Mouse (Mus musculus): ENCODE data around the gene Tnfsf14. TPM values are rescaled to one million over a fixed set of nuclear protein-coding genes. Genes with fewer than 3 reads are reported as not detected.

Gene Tnfsf14
- total RNA-seq (2014; fragmentation: Nextera tagmentation) (1.0 and 1.2 TPM in 2 replicates), total RNA-seq (2017) (0.99 and 1.6 TPM in 2 replicates)

DNA sequence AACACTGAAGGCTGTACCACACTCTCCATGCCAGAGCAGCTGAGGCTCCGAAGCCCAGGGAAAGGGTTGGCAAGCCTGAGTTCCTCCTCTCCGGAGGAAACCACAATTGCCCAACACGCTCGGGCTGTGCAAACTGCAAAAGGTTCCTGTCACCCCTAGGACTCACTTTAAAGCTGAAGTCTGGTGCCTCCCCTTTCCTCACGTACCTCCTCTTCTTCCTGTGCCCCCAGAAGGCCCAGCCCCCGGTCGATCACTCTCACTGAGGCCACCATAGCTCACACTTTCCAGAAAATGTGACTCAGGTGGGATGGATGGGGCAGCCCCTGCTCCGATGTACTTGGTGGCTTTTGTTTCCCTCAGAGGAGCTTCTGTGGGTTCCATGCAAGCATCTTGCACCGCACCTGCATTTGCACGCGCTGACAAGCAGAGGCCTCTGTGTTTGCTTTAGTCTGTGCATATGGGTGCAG, at the start of gene Tnfsf14:
TSS of gene Tnfsf14 (minus strand) at position 137 of the 467 bp plus-strand sequence.
- ATAC-seq (replicated peaks; ENCODE audit: low FRiP score, low TSS enrichment, poor library complexity, severe bottlenecking): no peak

DNA sequence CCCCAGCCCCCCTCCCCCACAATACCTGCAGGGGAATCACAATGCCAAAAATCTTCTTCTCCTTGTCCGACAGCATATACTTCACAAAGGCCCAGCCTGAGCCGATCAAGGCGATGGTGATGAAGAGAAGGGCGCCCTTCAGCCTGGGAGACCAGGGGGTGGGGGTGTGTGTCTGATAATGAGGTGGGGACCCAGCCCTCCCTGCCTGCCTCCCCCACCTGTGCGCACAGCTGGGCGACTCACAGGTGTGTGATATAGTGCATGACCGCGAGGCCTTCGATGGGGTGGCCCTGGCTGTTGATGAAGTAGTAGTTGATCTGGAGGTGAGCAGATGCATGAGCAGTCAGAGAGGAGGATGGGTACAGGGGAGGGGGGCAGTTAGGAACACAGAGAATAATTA, 43.2 kb upstream of the Tnfsf14 start:
- ATAC-seq (replicated peaks; ENCODE audit: low FRiP score, low TSS enrichment, poor library complexity, severe bottlenecking): no peak

DNA sequence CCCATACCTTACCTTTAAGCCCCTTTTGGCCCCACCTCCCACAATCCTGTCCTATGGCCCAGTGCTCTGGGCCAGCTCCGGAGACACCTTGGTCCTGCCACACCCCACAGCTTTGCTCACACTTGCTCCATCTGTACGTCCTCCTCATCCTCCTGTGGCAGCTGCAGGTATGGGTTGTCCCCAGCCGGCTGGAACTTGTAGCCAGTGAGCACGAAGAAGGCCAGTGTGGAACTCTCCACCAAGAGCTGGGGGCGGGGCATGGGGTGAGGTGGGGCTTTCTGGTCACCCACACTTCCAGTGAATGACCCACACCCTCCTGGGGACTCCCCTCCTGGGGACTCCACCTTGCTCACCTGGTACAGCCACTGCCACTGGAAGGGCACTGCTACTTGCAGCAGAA, 41.8 kb upstream of the Tnfsf14 start:
- ATAC-seq (replicated peaks; ENCODE audit: low FRiP score, low TSS enrichment, poor library complexity, severe bottlenecking): no peak

DNA sequence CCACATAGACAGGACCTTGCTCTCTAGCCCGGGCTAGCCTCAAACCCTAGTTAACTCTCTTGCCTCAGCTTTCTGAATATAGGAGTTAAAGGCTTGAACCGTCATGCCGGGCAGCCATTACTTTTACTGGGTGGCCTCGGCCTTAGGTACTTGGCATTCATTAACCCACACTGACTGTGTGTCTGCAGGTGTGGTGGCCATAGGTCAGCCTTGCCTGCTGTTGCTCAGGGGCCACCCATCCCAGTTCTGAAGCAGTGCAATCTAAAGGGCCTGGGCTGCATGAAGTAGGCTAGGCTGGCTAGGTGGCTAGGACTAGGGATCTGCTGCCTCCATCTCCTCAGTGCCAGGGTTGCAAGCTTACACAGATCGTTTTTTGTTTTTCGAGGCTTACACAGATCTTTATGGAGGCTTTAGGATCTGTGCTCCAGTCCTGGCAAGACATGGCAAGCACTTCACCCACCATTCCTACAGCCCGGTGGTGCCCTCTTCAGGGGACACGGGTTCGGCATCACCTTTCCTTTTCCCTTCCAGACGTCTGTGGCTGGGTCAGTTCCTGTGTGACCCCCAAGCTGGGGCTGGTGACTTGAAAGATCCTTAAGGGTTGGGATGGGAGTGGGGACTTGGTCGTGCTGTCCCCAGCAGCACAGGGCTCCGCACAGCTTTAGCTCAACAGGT, 40.4 kb upstream of the Tnfsf14 start:
- no peak for ATAC-seq (replicated peaks; ENCODE audit: low FRiP score, low TSS enrichment, poor library complexity, severe bottlenecking)

DNA sequence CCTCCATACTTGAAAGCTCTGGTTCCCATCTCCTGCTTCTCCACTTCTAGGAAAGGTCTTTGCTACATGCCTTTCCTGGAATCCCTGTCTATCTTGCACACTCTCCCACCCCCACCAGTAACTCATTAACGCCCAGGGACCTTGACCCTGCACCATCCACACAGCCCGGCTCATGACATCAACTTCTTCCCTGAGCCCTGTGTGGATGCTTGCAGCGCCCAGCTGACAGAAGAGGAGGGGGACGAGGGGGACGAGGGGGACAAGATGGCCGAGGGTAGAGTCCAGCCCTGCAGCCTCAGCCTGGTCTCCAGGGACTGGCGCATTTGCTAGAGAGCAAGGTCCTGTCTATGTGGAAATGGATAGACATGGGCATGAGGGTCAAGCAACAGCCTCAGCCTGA, 39.1 kb upstream of the Tnfsf14 start:
- ATAC-seq (replicated peaks; ENCODE audit: low FRiP score, low TSS enrichment, poor library complexity, severe bottlenecking): no peak

DNA sequence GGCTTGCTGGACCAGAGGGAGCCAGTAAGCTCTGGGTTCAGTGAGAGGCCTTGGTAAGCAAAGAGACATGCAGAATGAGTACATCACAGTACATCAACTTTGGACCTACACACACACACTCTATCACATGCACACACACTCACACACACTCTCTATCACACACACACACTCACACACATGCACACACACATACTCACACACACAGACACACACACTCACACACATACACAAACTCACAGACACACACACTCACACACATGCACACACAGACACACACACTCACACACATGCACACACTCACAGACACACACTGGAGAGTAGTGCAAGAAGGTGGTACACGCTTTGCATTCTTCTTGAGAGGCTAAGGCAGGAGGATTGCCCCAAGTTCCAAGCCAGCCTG, 38.2 kb upstream of the Tnfsf14 start:
- no peak for ATAC-seq (replicated peaks; ENCODE audit: low FRiP score, low TSS enrichment, poor library complexity, severe bottlenecking)

DNA sequence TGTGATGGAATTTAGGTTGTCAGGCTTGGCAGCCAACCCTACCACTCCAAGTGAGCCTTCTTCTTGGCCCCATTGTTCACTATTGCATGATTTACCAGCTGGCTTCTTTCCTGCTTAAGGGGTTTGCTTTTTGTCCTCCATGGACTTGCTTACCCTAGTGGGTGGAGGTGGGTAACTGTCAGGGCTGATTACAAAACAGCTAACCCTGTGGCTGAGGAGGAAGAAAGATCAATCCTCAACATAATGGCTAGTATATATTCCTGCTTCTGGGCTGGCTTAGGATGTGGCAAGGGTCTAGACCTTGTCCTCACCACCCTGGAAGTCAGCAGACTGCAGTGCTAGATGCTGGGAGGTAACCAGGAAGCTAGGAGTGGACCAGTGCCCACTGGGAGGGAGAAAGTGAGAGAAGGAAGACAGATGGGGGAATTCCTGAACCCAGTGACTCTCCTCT, 37.4 kb upstream of the Tnfsf14 start:
- ATAC-seq (replicated peaks; ENCODE audit: low FRiP score, low TSS enrichment, poor library complexity, severe bottlenecking): no peak

DNA sequence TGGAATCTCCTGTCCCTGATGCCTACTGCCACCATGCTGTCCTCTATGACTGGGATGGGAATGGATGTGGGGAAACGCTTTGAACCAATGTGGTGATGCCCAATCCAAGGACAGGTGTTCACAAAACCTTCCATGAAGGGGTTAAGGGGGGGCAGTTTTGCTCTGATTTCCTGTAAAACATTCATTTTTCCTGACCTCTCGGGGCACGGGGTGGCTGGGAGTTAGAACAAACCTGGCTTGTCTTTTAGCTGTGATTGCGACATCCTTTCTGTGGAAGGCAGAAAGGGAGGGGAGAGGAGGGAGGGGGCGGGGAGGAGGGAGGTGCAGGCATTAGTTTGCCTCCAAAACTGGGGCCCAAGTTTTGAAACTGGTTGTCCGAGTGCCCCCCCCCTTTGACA, 36.8 kb upstream of the Tnfsf14 start:
- no peak for ATAC-seq (replicated peaks; ENCODE audit: low FRiP score, low TSS enrichment, poor library complexity, severe bottlenecking)

DNA sequence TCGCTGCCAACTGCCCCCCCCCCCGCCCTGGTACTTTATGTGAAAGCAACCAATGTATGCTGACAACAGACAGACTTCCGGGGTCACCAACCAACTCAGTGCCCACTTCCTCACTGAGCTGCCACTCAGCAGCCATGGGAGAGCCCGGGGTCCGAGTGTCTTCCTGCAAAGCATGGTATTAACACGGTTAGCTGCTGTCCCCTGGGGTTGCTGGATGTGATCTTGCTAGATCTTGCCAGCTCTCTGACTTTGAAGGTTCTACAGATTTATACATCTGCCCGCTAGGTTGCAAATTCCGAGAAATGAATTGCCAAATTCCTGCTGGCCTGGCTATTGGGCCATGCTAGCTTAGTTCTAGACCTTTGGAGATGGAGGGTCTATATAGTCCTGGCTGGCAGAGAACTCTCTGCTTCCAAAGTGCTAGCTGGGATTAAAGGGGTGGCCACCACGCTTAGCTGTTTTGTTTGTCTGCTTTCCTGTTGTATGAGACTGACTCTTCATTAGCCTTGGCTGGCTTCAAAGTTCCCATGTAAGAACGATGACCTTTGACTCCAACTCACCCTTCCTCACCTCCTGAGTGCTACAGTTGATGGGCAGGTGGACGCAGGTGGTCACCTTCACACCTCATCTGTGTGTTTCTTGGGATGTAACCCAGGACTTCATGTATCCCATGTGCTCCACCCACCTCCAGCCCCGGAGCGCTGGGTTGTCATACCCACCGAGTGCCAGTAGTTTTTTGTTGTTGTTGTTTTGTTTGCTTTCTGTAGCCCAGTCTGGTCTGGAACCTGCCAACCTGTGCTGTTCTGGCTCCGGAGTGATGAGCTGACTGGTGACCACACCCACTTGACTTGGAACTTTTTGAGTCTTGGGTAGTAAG, 36.1 kb upstream of the Tnfsf14 start:
- ATAC-seq (replicated peaks; ENCODE audit: low FRiP score, low TSS enrichment, poor library complexity, severe bottlenecking): no peak

DNA sequence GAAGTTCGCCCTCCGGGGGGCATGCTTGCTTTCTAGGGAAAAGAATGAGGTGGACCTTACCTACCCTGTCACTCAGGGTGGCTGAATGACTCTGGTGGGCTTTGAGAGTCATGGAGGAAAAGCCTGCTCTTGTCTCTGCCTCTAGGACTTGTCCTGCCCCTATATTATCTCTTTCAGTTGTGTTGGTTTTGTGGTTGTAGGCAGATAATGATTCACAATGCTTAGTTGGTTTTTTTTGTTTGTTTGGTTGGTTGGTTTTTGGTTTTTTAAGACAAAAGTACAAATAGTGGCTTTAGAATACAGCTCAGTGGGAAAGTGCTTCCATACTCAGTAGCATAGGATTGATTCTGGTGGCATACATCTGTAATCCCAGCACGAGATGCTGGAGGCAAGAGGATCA, 34.9 kb upstream of the Tnfsf14 start:
- ATAC-seq (replicated peaks; ENCODE audit: low FRiP score, low TSS enrichment, poor library complexity, severe bottlenecking): no peak

DNA sequence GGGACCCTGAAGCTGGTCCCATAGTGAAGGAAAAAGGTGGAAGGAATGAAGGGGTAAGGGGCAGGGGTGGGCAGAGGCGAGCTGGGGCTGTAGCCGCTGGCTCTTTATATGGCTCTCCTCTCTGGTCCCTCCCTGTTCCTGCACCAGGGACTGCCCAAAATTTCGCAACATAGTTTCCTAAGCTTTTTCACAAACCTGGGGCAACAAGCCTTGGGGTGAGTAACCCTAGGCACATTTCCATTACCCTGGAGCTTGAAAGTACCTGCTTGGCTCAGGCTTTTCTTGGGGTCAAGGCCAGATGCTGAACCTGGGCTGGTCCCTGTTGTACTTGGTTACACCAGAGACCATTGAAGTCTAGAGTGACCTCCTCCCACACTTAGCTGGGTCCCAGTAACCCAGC, 34.0 kb upstream of the Tnfsf14 start, which contains the start of gene C3:
TSS of gene C3 (minus strand) at position 123 of the 400 bp plus-strand sequence.
- no peak for ATAC-seq (replicated peaks; ENCODE audit: low FRiP score, low TSS enrichment, poor library complexity, severe bottlenecking)

DNA sequence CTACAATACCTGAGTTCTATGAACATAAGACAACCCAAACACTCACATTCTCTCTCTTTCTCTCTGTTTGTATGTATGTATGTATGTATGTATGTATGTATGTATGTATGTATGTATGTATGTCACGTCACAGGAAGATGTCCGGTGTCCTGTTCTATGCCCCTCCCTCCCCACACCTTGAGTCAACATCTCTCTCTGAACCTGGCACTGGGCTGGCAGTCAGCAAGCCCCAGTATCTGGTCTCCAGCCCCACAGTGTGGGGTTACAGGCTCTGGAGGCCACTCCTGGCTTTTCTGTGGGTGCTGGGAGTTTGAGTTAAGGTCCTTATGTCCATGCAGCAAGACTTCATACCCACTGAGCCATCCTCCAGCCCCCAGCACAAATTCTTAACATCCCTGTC, 33.5 kb upstream of the Tnfsf14 start:
- no peak for ATAC-seq (replicated peaks; ENCODE audit: low FRiP score, low TSS enrichment, poor library complexity, severe bottlenecking)

DNA sequence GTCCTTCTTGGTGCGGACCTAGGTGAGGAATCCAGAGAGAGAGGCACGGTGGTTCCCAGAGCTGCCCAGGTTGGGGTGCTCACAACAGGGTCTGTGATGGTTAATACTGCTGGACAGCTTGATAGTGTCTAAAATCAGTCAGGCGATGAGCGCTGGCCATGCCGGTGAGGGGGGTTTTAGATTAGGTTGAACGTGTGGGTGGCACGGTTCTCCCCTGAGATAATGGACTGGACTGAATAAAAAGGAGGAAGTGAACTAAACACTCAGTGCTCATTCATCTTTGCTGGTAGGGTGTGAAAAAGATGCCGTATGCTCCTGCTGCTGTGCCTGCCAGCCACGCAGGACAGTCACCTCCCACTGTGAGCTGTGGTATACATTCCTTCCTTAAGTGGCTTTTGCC, 29.3 kb upstream of the Tnfsf14 start:
- no peak for ATAC-seq (replicated peaks; ENCODE audit: low FRiP score, low TSS enrichment, poor library complexity, severe bottlenecking)

DNA sequence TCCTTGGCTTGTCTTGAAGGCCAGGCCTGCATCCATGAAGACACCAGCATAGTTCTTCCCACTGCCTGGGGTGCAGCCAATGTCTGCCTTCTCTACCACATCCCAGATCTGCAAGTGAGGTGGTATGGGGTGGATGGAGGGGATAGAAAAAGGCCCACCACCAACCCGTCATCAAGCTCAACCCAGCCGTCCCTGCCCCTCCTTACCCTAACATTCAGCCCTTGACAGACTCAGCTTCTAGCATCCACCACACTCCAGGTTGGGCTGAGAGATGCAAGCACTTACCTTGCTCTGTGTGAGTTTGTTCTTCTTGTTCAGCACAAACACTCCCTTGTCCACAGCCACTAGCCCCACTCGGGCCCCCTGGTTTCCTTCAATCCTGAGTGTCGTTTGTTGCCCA, 27.9 kb upstream of the Tnfsf14 start:
- no peak for ATAC-seq (replicated peaks; ENCODE audit: low FRiP score, low TSS enrichment, poor library complexity, severe bottlenecking)

DNA sequence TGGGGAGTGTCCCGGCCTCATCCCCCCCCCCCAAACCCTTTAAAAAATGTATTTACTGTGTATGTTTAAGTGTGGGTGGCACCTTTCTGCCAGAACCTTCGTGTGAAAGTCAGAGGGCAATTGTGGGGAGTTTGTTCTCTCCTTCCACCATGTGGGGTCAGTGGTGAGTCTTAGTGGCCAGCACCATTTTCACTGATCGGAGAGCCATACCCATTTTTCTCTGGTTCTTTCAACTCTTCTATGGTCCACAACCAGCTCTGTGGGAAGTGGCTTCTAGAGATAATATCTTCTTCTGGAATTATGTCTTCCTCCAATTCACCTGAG, 25.9 kb upstream of the Tnfsf14 start:
- no peak for ATAC-seq (replicated peaks; ENCODE audit: low FRiP score, low TSS enrichment, poor library complexity, severe bottlenecking)

DNA sequence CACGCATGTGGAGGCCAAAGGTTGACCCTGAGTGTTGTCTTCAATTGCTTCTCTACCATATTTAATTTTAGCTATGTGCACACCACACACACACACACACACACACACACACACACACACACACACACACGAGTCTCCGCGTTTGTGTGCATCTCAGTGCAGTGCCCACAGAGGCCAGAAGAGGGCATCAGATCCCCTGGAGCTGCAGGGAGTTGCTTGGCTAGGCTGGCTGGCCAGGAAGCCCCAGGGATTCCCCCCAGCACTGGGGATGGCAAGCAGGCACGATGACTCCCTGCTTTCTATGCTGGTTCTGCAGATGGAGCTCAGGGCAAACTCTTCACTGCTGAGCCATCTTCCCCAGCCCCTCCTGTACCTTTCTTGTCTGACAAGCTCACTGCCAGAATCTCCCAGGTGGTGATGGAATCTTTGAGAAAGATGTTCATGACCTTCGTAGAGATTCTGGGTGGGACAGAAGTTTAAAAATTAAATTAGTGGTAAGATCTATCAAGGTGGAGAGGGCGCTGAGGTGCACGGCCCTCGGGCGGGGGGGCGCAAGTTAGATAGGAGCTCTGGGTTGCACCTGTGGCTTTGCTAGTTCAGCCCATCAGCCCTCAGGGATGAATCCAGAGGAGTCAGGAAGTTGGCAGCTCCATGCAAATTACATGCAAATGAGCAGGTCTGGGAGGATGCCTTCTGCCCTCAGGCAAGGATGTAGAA, 25.3 kb upstream of the Tnfsf14 start:
- peak; percentile 50 for ATAC-seq (replicated peaks; ENCODE audit: low FRiP score, low TSS enrichment, poor library complexity, severe bottlenecking)

DNA sequence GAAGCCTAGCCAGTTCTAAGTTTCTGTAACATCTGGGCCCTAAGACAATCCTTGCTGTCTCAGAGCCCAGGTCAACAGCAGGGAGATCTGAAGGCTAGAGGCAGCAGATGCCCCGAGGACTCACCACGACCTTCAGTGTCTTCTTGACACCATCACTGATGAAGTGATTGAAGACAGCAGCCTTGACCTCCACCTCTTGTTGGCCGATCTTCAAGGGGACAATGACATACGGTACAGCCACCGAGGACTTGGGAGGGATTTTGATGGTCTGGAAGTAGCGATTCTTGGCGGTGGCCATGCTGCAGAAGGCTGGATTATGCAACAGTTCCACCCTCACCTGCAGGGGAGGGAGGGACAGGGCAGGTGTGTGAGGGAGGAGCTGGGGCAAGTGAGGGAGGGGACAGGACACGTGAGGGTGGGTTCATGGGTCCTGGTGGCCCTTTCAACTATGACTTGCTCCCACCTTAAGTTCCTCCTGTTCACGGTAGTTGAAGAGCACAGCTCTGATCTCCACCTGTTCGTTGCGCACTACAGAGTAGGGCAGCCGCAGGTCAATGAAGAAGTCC, 24.4 kb upstream of the Tnfsf14 start:
- no peak for ATAC-seq (replicated peaks; ENCODE audit: low FRiP score, low TSS enrichment, poor library complexity, severe bottlenecking)

DNA sequence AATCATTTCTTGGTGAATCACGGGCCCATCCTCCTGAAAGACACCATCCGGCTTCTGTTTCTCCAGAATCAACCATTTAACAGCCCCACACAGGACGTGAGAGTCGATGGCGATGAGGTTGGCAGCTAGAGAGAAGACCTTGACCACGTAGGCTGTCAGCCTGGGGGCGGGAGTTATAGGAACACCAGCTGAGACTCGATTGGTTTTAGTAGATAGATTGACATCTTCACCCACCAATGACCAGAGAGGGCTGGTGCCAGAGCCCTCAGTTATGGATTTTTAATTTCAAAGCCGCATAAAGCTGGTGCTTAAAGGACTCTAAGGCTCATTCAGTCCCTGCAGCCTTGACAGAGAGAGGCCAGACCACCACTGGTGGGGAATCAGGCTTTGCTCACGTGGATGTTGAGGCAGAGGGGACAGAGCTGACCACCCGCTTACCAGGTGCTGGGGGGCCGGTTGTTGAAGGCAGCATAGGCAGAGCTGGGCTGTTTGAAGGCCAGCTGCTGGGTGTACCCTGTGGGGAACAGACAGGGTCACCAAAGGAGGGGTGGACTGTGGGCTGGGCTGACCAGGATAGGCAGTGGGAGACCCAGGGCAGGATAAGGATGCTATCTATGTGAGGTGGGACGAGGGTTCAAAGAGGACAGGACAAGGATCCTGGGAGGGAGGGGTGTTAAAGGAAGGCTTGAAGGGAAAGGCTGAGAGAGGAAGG, 20.9 kb upstream of the Tnfsf14 start:
- 0 out of 2 replicates have a peak, but pooled peaks have one; percentile 36 for ATAC-seq (replicated peaks; ENCODE audit: low FRiP score, low TSS enrichment, poor library complexity, severe bottlenecking)

DNA sequence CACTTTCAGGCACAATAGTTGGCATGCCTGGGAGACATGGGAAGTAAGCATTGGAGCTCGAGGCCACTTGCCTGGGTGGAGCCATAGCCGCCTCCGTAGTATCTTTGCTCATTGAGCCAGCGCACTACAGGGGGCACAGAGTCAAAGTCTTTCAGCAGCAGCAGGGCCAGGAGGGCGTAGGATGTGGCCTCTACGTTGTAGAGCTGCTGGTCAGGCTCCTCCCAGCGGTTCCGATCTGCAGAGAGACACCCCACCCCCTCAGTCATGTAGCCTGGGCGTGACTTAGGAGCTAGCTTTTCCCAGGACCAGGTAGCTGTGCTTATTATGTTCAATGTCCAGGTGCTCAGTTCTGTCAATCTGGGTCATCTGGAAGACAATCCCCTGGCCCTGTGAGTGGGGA, 17.5 kb upstream of the Tnfsf14 start:
- ATAC-seq (replicated peaks; ENCODE audit: low FRiP score, low TSS enrichment, poor library complexity, severe bottlenecking): no peak
